19 mouse cellular contexts compared by ENCODE assay signal in genomic region chr13:35598003-35598402, GRCm38 (mm10).
A peak's percentile ranks its signal among the peaks of the same experiment; 100 is the strongest.
DNase-seq lines count a peak whose midpoint lies in the region; ATAC-seq and TF ChIP-seq lines count a peak whose summit lies in the region.
"Had no signal": no experiment of that assay in that cellular context is flagged by ENCODE, and none has a peak within 500 bp of the region (broad histone marks: within the 10 kb centered on the region; RNA-seq: fewer than 3 reads in every experiment).

No protein-coding gene starts in this region.

- no peaks in the 10 kb centered on the region for H3K4me1 ChIP-seq in liver, adult 2 months (ENCODE audit: control insufficient read depth, insufficient read depth, low read length)
- H3K4me1 ChIP-seq in liver, embryonic 12.5 days = no peaks in the 10 kb centered on the region

- no peaks in the 10 kb centered on the region for H3K27me3 ChIP-seq in liver, adult 2 months (ENCODE audit: control insufficient read depth, insufficient read depth, low read length)
- no peaks in the 10 kb centered on the region for H3K27me3 ChIP-seq in liver, embryonic 12.5 days (replicated peaks)
- H3K27me3 ChIP-seq: CH12.LX, Patski had no signal

- H3K27ac ChIP-seq in liver, adult 2 months (replicated peaks; ENCODE audit: insufficient read depth, low read depth, low read length) = no peak overlapping the region
- H3K27ac ChIP-seq in liver, embryonic 12.5 days = no peak overlapping the region

- DNase-seq in liver, adult 2 months (ENCODE audit: extremely low read depth, low read depth, low spot score) = peak; percentile 89
- DNase-seq in fat pad, adult 2 months (ENCODE audit: extremely low read depth, low read depth, low spot score) = peak; percentile 64
- no peak for DNase-seq in cerebellum, adult 8-10 months
- DNase-seq: adrenal gland, adult 2 months; adrenal gland, adult 8-10 months; adrenal gland, postnatal 10 days; adrenal gland, postnatal 14 days; adrenal gland, postnatal 25 days; adrenal gland, postnatal 36 days; B cell, adult 2 months; cerebellum, adult 11 months; cerebellum, adult 11-12 months; cerebellum, adult 18-20 months had no signal

- TF ChIP-seq POLR2A in liver, adult 2 months (IDR thresholded peaks at IDR 0.05; ENCODE audit: extremely low read depth, insufficient read depth, low read length) = no peak

- no peaks in the 10 kb centered on the region for H3K36me3 ChIP-seq in liver, adult 2 months (ENCODE audit: control insufficient read depth, insufficient read depth, low read length)
- no peaks in the 10 kb centered on the region for H3K36me3 ChIP-seq in liver, embryonic 12.5 days
- H3K36me3 ChIP-seq: G1E had no signal

- no peak for TF ChIP-seq CTCF in liver, adult 2 months (IDR thresholded peaks at IDR 0.05; ENCODE audit: low read depth, low read length)

- H3K9ac ChIP-seq in liver, adult 2 months (ENCODE audit: low read depth, low read length) = no peak overlapping the region
- H3K9ac ChIP-seq in liver, embryonic 12.5 days = no peak overlapping the region

- 0 out of 2 replicates have a peak, but pooled peaks cover 1% of the 10 kb centered on the region for H3K9me3 ChIP-seq in liver, embryonic 12.5 days (replicated peaks)
- H3K9me3 ChIP-seq: G1E had no signal

- no peak overlapping the region for H3K4me3 ChIP-seq in liver, adult 2 months (ENCODE audit: insufficient read depth, low read depth, low read length)
- H3K4me3 ChIP-seq in liver, embryonic 12.5 days = no peak overlapping the region

- no peak overlapping the region for H3K4me2 ChIP-seq in liver, embryonic 12.5 days

- ATAC-seq in liver, embryonic 12.5 days = no peak
- ATAC-seq: activated CD4-positive, CD25-positive, alpha-beta regulatory T cell, adult 4 months; CD4-positive, CD25-positive, alpha-beta regulatory T cell, adult 4 months; Patski had no signal

- no peaks in the 10 kb centered on the region for H3K79me2 ChIP-seq in liver, adult 2 months (ENCODE audit: control insufficient read depth, insufficient read depth, low read length)

- 64% methylated on average over 5 of the region's 5 CpGs for WGBS in liver, adult 2 months
- 76% methylated on average over 5 of the region's 5 CpGs for WGBS in liver, embryonic 12.5 days (ENCODE audit: insufficient replicate concordance)
